Mouse (Mus musculus) urinary bladder, postnatal 4 days (tissue): ENCODE results near the gene A930033H14Rik.

Experiments
- DNase-seq, 2 experiments: peaks; one replicate each; pipeline ENCODE4 v3.0.0; 2021 to 2022; ENCODE audit warnings: low spot score in 2 of 2

The A930033H14Rik gene

DNA sequence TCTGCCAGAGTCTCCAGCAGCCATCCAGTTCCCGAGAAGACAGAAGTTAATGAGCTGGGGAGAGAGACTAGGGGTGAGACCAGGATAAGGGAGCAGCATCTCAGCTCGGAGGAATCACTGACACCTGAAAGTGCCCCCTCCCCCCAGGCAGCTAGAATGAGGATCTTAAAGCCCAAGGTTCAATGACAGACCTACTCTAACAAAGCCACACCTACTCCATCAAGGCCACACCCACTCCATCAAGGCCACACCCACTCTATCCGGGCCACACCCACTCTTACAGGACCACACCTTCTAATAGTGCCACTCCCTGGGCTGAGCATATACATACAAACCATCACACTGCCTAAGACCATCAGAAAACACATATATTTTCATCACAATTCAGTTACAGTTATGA lies 24.3 kb upstream of the A930033H14Rik start:
- DNase-seq, result no peak

GRCm38 (mm10) chr10:69225951-69226350 lies 13.1 kb upstream of the A930033H14Rik start:
- no peak for DNase-seq

DNA sequence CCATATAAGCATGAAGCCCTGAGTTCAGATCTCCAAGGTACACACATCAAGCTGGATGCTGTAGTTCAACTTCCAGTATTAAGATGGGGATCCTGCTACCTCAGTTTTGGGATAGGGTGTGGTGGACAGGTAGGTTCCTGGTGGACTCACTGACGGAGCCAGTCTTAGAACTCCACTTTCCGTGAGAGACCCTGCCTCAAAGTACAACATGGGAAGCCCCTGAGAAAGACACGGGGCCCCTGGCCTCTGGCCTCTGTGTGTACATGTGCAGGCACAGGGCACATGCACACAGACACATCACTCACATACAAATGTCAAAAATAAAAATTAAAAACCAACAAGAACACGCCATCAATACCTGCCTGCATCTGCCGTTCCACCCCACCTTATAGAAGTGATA lies 12.6 kb upstream of the A930033H14Rik start:
- no peak for DNase-seq

DNA sequence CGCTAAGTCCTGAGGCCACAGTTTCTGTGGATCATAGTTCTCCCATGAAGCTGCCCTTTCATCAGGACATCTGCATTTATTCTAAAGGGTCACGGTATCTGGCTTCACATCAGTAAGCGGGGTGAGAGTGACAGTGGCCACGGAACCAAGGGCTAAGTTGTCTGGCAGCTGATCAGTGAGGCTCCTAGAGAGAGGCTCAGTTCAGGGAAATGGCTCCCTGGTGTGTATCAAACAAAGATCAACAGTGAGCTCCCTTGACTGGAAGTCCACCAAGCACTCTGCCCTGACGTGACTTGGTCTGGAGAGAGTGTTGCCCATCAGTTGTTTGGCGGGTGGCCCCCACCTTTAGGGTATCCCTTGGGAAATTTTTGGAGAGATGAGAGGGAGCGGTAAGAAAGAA lies 11.4 kb upstream of the A930033H14Rik start:
- DNase-seq, result no peak

DNA sequence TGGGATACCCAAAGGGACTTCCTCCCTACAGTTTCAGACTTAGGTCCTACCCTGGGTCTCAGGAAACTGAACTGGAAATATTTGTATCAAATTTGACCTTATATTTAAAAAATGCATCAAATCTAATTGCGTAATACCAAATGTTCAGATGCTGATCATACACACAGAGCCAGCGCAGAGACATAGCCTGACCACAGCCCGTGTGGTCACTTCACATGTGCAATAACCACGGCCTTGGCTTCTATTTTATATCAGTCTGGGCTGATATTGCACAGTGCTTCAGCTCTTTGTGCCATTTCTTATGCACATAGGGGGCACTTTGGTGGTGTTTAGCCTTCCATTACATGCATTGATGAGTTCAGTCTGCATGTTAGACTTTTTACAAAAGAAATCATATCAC lies 10.3 kb upstream of the A930033H14Rik start:
- DNase-seq, result no peak

DNA sequence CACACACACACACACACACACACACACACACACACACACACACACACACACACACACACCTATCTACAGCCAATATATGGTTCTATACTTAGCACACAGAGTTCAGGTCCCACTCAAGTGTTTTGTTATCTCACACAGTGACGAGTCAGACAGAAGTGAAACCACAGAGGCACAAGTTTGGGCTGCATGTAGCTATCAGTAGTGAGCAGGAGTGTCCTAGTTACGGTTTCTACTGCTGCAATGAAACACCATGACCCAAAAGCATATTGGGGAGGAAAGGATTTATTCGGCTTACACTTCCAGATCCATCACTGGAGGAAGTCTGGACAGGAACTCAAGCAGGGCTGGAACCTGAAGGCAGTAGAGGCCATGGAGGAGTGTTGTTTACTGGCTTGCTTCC lies 9.1 kb upstream of the A930033H14Rik start:
- DNase-seq, result no peak

- no peak for DNase-seq
Measured at GRCm38 (mm10) chr10:69221148-69221547, 8.2 kb upstream of the A930033H14Rik start.

- DNase-seq, result no peak
Measured at GRCm38 (mm10) chr10:69220296-69220695, 7.4 kb upstream of the A930033H14Rik start.

GRCm38 (mm10) chr10:69219289-69219626 lies 6.4 kb upstream of the A930033H14Rik start:
- no peak for DNase-seq

GRCm38 (mm10) chr10:69218458-69219288 lies 5.8 kb upstream of the A930033H14Rik start:
- DNase-seq, result no peak

DNA sequence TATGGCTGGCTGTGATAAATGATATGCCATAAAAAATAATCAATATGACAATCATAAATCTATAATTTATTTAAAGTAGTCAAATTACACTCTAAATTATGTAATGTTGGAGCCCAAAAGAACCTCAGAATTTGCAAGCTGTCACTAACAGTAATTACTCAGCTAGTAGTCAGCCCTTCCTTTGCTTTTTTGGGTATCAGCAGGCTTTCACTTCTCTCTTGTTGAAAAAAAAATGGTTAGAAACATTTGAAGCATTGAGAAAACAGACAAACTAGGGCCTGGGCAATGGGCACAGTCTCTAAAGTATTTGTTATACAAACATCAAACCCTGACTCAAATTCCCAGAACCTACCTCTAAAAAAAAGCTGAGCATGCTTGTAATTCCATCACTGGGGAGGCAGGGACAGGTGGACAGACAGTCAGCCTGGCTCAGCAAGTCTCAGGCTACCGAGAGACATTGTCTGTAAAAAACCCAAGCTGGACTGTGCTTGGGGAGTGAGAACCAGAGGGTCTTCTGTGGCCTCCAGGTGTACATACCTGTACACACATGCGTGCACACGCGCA lies 4.3 kb upstream of the A930033H14Rik start:
- DNase-seq, result no peak

- DNase-seq, result peak in 1 of 2 experiments; percentile 57
Measured at GRCm38 (mm10) chr10:69213986-69214385, 1.1 kb upstream of the A930033H14Rik start.

DNA sequence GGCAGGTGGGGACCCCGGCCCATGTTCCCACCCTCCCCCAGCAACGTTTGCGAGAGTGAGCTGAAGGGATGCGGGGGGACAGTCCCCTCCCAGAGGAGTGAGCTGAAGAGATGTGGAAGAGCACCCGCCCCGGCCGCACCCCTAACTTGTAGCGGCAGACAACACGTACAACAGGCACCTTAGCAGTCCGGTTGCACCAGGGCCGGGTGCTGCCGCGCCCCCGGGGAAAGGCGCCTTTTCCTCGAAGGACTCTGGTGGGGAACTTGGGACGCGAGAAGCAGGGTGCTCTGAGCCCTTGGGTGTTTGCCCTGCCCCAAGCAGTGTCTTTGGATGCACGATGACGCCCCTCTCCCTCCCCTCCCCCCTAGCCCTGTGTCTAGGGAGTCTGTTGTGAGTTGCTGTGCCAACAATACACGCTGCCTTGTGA lies 566 bp upstream of the A930033H14Rik start:
- DNase-seq, result peak in 1 of 2 experiments; percentile 57

GRCm38 (mm10) chr10:69211976-69212375 lies 922 bp downstream of the A930033H14Rik start:
- DNase-seq, result peak; percentile 37 to 59

DNA sequence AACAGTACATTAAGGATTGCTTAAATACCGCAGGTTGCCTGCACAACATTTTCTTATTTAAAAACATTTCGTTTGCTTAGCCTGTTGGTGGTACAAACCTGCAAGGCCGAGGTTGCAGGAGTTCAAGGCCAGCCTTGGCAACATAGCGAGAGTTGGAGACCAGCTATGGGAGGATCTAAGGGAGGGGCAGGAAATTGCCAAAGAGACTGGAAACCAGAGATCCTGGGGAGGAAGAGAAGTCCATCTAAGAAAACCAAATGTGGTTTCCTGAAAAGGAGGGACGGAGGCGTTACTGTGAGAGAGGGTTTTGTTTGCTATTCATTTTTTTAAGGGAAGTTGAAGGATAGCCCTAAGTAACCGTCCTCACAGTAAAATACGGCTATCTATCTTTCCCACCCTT lies 1.3 kb downstream of the A930033H14Rik start:
- peak; percentile 40 to 44 for DNase-seq

DNA sequence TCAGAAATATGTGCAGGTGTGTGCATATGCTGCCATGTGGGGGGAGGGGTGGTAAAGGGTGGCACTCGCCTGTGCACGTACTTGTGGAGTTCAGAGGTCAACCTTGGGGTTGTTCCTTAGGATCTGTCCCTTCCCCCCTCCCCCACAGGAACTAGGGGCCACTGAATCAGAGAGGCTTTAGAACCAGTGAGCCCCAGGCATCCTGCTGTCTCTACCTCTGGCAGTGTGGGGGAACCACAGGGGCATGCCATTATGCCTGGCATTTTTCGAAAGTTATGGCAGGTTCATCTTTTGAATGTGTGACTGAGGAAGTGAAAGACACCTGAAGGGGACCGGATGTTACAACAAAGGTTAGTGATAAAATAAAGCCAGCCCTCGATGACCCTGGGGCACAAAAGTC lies 2.2 kb downstream of the A930033H14Rik start:
- peak in 1 of 2 experiments; percentile 54 for DNase-seq

DNA sequence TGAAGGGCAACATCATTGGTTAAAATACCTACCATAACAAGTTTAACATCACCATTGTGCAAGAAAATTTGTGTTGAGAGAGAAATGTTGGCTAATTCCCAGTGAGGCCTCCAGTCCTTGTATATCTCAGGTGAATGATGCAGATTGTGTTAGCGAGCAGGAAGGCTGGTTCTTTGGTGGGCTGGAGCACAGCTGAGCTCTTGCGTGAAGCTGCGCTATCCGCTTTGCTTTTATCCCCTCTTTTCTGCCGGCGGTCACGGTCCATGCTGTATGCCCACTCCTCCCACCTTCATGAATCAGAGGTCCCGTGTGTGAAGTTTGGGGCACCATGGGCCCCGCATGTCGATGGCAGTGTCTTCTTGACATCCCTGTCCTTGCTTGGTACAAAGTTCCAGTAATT lies 2.9 kb downstream of the A930033H14Rik start:
- DNase-seq, result peak in 1 of 2 experiments; percentile 36

- DNase-seq, result peak in 1 of 2 experiments; percentile 16
Measured at GRCm38 (mm10) chr10:69208705-69209104, 4.2 kb downstream of the A930033H14Rik start.

DNA sequence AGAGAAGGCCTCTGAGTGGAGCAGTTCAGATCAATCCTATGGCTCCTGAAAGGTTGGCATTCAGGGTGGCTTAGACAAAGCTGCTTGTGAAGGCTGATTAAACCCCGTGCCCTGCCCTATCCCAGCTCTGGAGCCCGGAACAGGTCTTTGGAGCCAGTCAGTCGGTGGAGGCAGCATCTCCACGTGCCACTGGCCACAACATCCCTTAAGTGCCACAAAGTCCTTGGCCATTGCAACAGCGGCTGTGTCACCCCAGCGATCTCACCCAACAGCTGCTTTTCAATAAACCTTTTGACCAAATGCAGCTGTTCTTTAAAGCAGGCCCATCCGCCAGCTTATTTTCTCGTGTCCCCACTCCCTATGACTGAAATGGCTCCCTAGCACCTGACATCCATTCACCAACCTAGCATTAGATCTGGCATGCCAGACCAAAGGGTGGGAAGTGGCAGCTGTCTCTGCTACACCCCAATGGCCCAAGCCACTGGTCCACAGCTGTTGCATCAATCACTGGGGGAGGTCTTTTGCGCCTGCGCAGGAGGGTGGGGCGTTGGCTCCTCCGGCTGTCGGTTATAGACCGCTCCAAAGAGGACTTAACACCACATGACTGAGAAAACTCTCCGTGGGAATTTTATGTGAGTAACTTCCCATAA lies 4.8 kb downstream of the A930033H14Rik start:
- peak in 1 of 2 experiments; percentile 59 for DNase-seq

- DNase-seq, result no peak
Measured at GRCm38 (mm10) chr10:69207481-69207880, 5.4 kb downstream of the A930033H14Rik start.

DNA sequence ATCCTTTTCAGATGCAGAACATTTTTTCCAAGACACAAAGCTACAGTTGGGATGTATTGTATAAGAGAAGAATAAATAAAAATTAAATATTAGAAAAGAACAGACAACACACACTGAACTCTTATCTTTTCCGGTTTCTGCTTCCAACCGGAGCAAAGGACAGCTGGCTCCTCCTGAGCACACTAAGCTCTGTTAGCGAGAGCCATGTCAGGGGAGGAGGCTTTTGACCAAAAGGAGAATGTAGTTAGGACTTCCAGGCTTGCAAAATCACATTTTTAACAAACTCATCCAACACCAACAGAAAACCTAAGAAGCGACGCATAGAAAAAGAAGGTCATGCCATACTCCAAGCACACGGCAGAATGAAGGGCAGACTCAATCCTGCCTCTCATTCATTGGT lies 6.8 kb downstream of the A930033H14Rik start:
- no peak for DNase-seq

- no peak for DNase-seq
Measured at GRCm38 (mm10) chr10:69204677-69205400, 8.1 kb downstream of the A930033H14Rik start.
